Mouse (Mus musculus) retina, embryonic 14.5 days (tissue): ENCODE data around the gene Fam53b.

Experiments
- DNase-seq: peaks from one replicate; pipeline ENCODE4 v3.0.0-alpha.2; 2015; ENCODE audit warnings: low spot score

The Fam53b gene

DNA sequence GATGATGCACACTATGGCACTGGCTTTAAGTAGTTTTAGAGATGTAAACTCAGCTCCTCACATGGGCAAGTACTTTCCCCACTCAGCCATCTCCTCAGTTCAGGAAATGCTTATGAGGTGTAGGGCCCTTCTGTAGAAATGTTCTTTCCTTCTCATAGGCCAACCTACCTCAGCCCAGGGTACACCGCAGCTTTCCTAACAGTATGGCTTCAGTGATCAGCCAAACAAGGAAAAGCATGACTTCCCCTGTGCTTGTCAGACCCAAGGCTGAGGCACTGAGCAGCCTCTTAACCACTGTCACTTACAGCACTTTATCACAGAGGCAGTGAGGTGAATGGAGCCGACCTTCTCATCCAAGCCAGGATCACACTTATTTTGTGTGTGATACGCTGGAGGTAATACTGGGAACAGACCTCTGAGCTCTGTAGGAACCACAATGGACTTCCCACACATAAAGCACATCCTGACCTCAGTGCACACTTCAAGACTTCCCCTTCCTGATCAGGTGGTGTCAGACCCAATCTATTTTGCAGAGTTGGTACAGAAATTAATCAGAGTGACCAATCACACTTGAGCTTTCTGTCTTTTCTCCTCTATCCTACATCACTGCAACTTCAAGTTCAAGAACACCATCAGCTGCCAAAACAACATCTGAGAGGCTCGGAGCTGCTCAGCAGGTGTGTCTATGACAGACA is 26.0 kb downstream of the Fam53b start:
- no peak for DNase-seq

GRCm38 (mm10) chr7:132787022-132787421 is 26.7 kb downstream of the Fam53b start:
- DNase-seq, result no peak

DNA sequence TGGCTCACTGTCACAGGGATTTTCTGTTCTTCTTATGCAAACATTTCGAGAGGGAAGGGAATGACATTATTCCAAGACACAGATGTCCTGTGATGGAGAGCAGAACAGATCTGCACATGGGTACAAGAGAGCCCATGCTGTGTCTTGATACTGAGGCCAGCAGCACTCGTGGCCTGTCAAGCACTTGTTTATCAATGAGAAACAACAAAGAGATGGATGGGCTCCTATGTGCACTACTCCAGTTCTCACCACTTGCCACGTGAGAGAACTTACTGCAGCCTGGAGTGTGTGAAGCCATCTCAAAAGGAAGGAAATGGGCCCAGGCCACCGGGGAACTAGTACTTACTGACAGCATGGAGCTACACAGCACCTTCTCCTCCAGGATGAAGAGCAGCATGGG is 27.2 kb downstream of the Fam53b start:
- DNase-seq, result no peak

GRCm38 (mm10) chr7:132786011-132786410 is 27.7 kb downstream of the Fam53b start:
- DNase-seq, result no peak

DNA sequence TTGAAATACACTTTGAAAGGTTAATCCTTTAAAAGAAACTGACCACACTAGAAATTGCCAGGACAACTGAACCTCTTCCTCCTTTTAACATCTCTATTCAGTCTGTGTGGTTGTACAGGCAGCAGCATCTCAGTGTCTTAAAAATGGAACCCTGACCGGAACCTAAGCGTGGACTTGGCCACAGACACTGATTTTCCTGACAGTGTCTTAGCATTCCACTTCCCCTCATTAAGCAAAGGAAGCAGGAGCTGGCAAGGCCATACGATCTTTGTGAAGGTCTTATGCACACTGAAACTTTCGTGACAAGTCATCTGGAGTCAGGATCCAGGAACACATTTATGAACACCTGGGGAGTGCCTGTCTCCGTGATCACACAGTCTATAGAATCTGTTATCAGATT is 29.6 kb downstream of the Fam53b start:
- no peak for DNase-seq

GRCm38 (mm10) chr7:132781850-132782249 is 31.8 kb downstream of the Fam53b start:
- no peak for DNase-seq

- peak; percentile 43 for DNase-seq
Measured at GRCm38 (mm10) chr7:132781130-132781814, 32.4 kb downstream of the Fam53b start.

DNA sequence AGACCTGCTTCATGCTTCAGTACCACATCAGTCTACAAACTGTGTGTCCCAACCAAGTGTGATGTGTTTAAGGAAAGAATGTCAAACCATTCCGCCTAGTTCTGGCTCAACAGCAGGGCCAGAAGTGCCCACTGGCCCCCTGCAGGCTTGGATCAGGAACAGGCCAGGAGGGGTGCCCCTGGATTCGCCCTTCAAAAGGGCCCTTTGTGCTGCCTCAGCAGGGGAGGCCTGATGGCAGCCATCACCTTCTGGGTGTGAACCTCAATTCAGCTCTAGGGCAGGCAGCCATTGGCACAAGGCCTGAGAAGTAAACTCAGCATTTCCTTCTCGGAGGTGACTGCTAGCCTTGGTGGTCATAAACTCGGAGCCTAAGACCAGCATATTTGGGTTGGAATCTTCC is 33.1 kb downstream of the Fam53b start:
- DNase-seq, result peak; percentile 35

DNA sequence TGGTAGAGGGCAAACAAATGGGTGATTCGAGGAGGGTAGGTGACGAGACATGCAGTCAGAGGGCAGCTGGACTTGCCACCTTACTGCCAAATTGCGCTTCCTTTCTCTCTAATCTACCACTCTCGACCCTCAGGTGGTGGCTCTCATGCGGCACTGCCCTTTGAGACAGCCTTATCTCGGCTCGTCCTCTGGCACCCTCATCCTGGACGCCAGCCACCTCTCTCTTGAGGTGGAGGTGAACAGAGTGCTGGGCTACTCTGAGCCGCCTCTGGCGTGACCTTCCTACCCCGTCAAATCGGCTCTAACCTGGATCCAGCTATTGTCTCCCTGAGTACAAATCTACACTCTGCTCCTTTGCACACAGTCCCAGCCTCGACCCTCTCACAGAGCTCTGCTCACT is 35.1 kb downstream of the Fam53b start:
- no peak for DNase-seq

DNA sequence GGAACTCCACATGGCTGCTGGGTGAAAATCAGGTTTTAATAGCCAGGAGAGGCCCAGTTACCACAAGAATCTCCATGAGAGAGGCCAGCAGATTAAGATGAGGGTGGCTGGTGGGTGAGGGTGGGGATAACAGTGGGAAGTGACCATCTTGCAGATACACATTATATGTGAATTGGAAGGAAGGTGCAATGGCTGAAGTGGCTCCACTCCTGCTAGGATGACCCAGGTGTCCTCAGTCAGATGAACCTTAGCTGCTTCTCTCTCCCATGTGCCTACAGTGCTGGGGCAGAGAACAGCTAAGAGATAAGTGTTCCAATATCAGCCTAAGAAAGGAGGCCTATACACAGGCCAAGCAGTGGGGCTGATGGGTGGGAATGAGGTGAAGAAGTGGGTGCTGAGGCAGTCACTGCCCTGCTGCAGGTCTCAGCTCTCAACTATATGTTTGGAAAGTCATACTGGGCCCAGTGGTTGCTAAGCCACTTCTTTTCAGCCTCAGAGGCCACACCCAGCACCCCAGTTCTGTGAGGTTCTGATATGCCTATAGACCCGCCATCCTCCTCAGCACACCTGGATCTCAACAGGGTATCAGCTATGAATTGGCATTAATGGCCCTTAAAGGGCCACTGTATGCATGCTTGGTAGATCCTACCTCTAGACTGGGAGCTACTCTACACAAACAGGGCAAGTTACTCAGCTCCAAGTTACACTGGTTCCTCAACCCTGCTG is 35.8 kb downstream of the Fam53b start:
- no peak for DNase-seq

DNA sequence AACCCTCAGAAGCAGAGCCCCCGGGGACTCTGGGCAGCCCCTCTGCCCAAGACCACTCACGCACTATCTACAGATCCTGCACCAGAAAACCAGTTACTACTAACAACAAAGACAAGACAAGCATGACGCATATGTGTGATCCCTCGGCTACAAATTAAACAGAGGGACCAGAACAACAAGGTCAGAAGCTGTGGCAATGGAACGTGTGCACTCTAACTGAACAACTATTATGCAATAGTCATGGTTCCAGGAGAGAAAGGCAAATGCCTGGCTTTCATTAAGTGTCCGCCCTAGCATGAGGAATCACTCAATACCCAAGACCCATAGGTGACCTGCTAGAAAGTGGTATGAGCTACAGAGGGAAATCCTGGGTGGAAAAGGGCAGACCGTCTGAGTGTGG is 36.6 kb downstream of the Fam53b start:
- no peak for DNase-seq

DNA sequence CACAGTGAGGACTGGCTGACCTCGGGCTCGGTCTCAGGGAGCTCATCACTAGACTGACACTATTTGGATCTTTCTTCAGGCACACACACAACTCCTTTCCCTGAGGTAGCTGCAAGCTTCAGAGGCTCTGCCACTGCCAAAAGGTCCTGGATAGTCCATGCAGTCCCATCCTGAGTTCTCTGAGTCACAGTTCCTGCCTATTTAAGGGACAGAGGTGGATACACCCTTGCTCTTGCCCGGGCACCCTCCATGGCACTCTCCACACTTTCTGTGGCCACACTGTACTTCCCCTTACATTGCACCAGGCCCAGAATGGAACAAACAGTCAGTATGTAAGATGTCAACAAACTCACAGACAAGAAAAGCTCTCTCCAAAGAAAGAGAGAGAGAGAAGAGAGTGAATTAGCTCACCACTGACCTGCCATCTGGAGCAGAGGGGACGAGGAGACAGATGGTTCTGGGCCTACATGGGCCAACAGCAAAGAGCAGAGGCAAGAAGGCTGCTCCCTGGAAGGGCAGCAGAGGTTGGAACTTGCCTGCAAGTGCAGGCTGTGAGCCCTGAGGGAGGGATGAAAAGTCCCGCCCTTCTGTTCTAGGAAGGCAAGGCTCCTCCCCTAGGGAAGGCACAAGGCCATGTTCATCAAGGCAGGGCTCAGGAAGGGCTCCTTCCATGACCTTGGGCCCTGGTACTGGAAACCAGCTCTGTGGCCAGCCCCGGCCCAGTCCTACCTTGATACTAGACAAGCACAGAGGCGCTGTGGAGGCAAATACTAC is 37.2 kb downstream of the Fam53b start:
- DNase-seq, result no peak

DNA sequence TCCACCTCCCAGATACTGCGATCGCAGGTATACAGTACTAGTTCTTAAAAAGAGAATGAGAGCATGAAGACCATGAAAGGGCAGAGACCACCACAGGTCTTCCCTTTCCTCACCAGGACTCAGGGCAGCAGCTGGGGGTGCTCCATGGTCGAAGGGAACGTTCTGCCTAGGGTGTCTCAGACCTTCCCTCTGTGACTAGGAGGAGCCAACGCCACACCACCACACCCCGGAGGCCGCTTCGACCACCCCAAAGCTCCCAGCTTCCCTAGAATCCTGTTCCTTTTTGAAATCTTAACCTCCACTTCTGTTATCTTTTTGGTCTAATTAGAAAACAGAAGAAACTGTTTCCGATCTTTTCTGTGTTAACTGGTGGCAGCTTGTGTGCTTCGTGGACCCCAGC is 37.8 kb downstream of the Fam53b start:
- no peak for DNase-seq

- no peak for DNase-seq
Measured at GRCm38 (mm10) chr7:132775333-132775732, 38.4 kb downstream of the Fam53b start.

DNA sequence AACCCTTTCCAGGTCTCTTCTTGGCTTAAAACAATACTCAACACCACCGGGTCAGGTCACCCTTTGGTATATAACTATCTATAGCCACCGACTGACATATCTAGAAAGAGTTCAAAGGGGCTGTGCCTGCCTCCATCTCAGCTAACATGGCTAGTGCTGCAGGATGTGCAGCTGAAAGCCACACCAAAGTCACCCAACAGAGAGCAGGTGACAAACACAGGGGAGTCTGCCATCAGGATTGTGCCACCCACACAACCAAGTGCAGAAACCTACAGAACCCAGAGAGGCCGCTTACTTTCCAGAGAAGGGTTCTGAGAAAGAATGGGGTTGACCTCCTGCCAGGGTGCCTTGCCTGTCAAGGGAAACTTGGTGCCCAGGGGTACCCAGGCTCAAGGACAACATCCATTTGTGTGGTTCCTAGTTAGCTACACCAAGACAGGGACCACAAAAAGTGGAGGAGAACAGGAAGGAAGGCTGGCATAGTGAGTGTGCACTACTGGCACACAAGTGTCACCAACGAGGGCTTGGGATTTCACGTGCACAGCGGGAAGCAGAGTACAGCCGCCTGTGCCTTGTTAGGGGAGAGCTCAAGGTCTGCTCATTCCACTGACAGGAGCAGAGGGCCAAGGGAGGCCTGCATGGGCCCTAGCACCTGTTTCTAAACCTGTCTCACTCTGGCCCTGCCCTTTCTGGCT is 40.5 kb downstream of the Fam53b start:
- no peak for DNase-seq

DNA sequence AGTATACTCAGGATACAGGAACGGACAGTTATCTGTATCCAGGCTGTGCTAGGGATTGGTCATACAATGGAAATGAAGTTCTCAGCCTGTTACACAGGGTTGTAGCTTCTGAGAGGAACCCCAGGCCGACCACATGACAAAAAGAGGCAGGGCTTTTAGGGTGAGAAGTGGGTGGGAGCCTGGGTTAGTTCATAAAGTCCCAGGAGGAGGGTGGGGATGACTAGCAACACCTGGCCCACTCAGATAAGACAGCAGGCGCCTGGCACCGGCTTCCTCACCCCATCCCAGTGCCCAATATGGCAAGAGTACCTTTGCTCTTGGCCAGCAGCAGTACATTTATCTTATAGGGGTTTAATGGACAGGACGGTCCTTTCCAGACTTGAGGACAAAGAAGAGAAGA is 41.2 kb downstream of the Fam53b start:
- DNase-seq, result no peak

GRCm38 (mm10) chr7:132768498-132769344 is 45.0 kb downstream of the Fam53b start:
- DNase-seq, result no peak

DNA sequence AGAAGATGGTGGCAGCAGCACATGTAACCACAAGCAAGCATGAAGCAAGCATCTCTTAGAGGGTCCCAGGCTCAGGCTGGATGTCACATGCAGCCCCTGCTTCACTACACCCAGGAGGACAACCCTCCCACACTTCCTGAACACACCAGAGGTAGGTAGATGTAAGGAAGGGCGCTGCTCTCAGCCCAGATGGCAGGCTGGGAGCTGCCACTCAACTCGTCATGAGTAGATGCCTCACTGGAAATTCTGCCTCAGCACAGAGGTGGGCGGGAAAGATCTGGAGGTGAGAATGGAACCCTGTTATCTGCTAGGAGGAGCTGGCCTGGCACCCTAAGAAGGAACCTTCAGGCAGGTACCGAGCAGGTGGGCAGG is 45.7 kb downstream of the Fam53b start:
- DNase-seq, result no peak

- DNase-seq, result peak; percentile 13
Measured at GRCm38 (mm10) chr7:132767233-132767998, 46.3 kb downstream of the Fam53b start.

- no peak for DNase-seq
Measured at GRCm38 (mm10) chr7:132766235-132766871, 47.3 kb downstream of the Fam53b start.
